In the genomic region with DNA sequence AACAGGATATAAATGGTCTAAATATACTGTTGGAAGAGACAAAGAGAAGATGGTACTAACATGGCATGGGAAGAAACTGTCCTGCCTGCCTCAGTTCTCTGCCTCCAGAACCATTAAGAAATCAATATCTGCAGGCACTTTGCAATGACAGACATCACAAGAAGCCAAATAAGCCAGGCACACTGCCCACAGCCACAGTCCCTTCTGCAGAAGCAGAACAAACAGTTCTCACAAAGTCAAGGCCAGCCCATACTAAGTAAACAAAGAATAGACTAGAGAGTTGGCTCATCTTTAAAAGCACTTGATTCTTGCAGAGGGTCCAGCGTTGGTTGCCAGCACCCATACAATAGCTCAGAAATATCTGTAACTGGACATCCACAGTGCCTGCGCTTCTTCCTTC, we compare ENCODE assay signal across 13 mouse cellular contexts.
"Had no signal": no experiment of that assay in that cellular context is flagged by ENCODE, and none has a peak within 500 bp of the region (broad histone marks: within the 10 kb centered on the region; RNA-seq: fewer than 3 reads in every experiment).

No protein-coding gene starts in this region.

- DNase-seq: kidney, postnatal 25 days; layer of hippocampus, adult 9-11 months; liver, embryonic 13.5 days; lung, adult 2 months; lung, postnatal 14 days; lung, postnatal 4 days; midbrain, embryonic 14.5 days; right cerebral cortex, adult 18-20 months; right cerebral cortex, postnatal 14 days; right cerebral cortex, postnatal 4 days; thymus, adult 2 months; thymus, postnatal 14 days; thymus, postnatal 4 days had no signal
